Mouse (Mus musculus) limb, embryonic 14.5 days (tissue): ENCODE results near the gene Ppp1r18. TPM values are rescaled to one million over a fixed set of nuclear protein-coding genes. Genes with fewer than 3 reads are reported as not detected.
A peak's percentile ranks its signal among the peaks of the same experiment; 100 is the strongest.

Source experiments
- ATAC-seq: fragments of 200-750 bp; cut with Nextera tagmentation; 2 replicates; pipeline ENCODE4 v1.8.0; 2017; ENCODE audit warnings: low read depth, moderate number of reproducible peaks, moderate TSS enrichment; ENCODE audit not compliant: low FRiP score
- DNase-seq: peaks from one replicate; pipeline ENCODE4 v3.0.0-alpha.2; 2015; ENCODE audit warnings: low spot score
- H3K27ac ChIP-seq: fragments of 300-500 bp; sonication (generic); replicated peaks from 2 replicates; pipeline ENCODE4 v1.5.1; 2014; ENCODE audit warnings: low read depth, mild to moderate bottlenecking, low read length, moderate library complexity, mixed read lengths
- H3K27me3 ChIP-seq: fragments of 300-500 bp; sonication (generic); 2 replicates; pipeline ENCODE4 v1.6.1; 2014; ENCODE audit warnings: low read length, mixed read lengths; ENCODE audit not compliant: control insufficient read depth, insufficient read depth
- H3K36me3 ChIP-seq: fragments of 300-500 bp; sonication (generic); 2 replicates; pipeline ENCODE4 v1.6.1; 2014; ENCODE audit warnings: mild to moderate bottlenecking, low read length, moderate library complexity, mixed read lengths; ENCODE audit not compliant: control insufficient read depth, insufficient read depth
- H3K4me1 ChIP-seq: fragments of 300-500 bp; sonication (generic); 2 replicates; pipeline ENCODE4 v1.6.1; 2014; ENCODE audit warnings: antibody characterized with exemption, low read length, mixed read lengths; ENCODE audit not compliant: control insufficient read depth, insufficient read depth
- H3K4me2 ChIP-seq: fragments of 300-500 bp; sonication (generic); replicated peaks from 2 replicates; pipeline ENCODE4 v1.6.1; 2014; ENCODE audit warnings: low read depth, mild to moderate bottlenecking, low read length, moderate library complexity; ENCODE audit not compliant: severe bottlenecking
- H3K4me3 ChIP-seq: fragments of 300-500 bp; sonication (generic); replicated peaks from 2 replicates; pipeline ENCODE4 v1.5.1; 2014; ENCODE audit warnings: low read length
- H3K9ac ChIP-seq: fragments of 300-500 bp; sonication (generic); 2 replicates; pipeline ENCODE4 v1.6.1; 2014; ENCODE audit warnings: mild to moderate bottlenecking, low read depth, low read length, moderate library complexity; ENCODE audit not compliant: severe bottlenecking
- H3K9me3 ChIP-seq: fragments of 300-500 bp; sonication (generic); 2 replicates; pipeline ENCODE4 v1.6.1; 2016; ENCODE audit warnings: low read length; ENCODE audit not compliant: control insufficient read depth
- POLR2A ChIP-seq: fragments of 200-500 bp; IDR thresholded peaks from 2 replicates; pipeline ENCODE4 v1.8.0; 2012; ENCODE audit warnings: inconsistent platforms, mild to moderate bottlenecking, moderate library complexity, borderline replicate concordance; ENCODE audit not compliant: insufficient read depth, insufficient read length; ENCODE audit errors: extremely low read depth
- WGBS: fragments of 180-500 bp; shearing (Covaris S2); extraction: QIAGEN DNeasy Blood & Tissue Kit; methylation state at CpG from one replicate; pipeline ENCODE4 v1.1.7; 2014; 5-methylcytosine and 5-hydroxymethylcytosine counted together
- polyA plus RNA-seq, 2 experiments: library from polyadenylated mRNA; depleted of rRNA in 1 of 2; stranded (reverse) in 1 of 2; unstranded in 1 of 2; fragments of >200 nt; fragmentation: Nextera tagmentation in 1 of 2; extraction: Ambion mirVana in 1 of 2; gene quantifications; 2 replicates each; pipeline versions ENCODE4 v1.2.1 to v1.2.3; 2012 to 2014

Gene Ppp1r18
- polyA plus RNA-seq, 2 experiments = 26.3 to 47.2 TPM

GRCm38 (mm10) chr17:35883777-35884176 lies 18.4 kb downstream of the Ppp1r18 start:
- 95% methylated on average over 14 of the region's 14 CpGs for WGBS
- Histone ChIP-seq H3K9me3 (no peaks in the 10 kb centered on the region), H3K27me3 (no peaks in the 10 kb centered on the region), H3K4me1 (peaks cover 4% of the 10 kb centered on the region), H3K9ac (no peak overlapping the region), H3K27ac (no peak overlapping the region), H3K36me3 (peaks cover 70% of the 10 kb centered on the region), H3K4me3 (no peak overlapping the region), H3K4me2 (no peak overlapping the region)
- DNase-seq (no peak), ATAC-seq (no peak)
- no peak for TF ChIP-seq POLR2A

- DNase-seq = no peak
- H3K4me1 ChIP-seq = no peaks in the 10 kb centered on the region
- H3K36me3 ChIP-seq = peaks cover 88% of the 10 kb centered on the region
- no peak for TF ChIP-seq POLR2A
- H3K9ac ChIP-seq = no peak overlapping the region
- ATAC-seq = no peak
- no peaks in the 10 kb centered on the region for H3K9me3 ChIP-seq
- 81% methylated on average over 15 of the region's 17 CpGs for WGBS
- H3K4me3 ChIP-seq = no peak overlapping the region
- H3K4me2 ChIP-seq = no peak overlapping the region
- H3K27ac ChIP-seq = no peak overlapping the region
- H3K27me3 ChIP-seq = no peaks in the 10 kb centered on the region
Measured at GRCm38 (mm10) chr17:35887725-35888124, 22.3 kb downstream of the Ppp1r18 start.

- peak; percentile 93 for DNase-seq
- peak within 1 kb of the TSS; percentile 84 for H3K27ac ChIP-seq
- H3K4me1 ChIP-seq = 0 out of 2 replicates have a peak, but pooled peaks cover 11% of the 10 kb centered on the region
- H3K4me3 ChIP-seq = peak within 1 kb of the TSS; percentile 79
- H3K9me3 ChIP-seq = no peaks in the 10 kb centered on the region
- H3K27me3 ChIP-seq = no peaks in the 10 kb centered on the region
- no peak for TF ChIP-seq POLR2A
- peak within 1 kb of the TSS; percentile 80 for H3K9ac ChIP-seq
- peak; percentile 93 for ATAC-seq
- peak within 1 kb of the TSS; percentile 99 for H3K4me2 ChIP-seq
- WGBS = 0% methylated on average over 40 of the region's 86 CpGs
- H3K36me3 ChIP-seq = peaks cover 61% of the 10 kb centered on the region
Measured at GRCm38 (mm10) chr17:35896781-35897643, 31.6 kb downstream of the Ppp1r18 start, which contains the start of gene 2310061I04Rik. 2310061I04Rik (minus strand) TSS chr17:35897431.

- peaks cover 63% of the 10 kb centered on the region for H3K36me3 ChIP-seq
- peak overlapping the region; percentile 99 for H3K4me2 ChIP-seq
- DNase-seq = no peak
- H3K27me3 ChIP-seq = no peaks in the 10 kb centered on the region
- no peak overlapping the region for H3K27ac ChIP-seq
- peak overlapping the region; percentile 79 for H3K4me3 ChIP-seq
- WGBS = 39% methylated on average over 23 of the region's 23 CpGs
- H3K4me1 ChIP-seq = 0 out of 2 replicates have a peak, but pooled peaks cover 11% of the 10 kb centered on the region
- no peaks in the 10 kb centered on the region for H3K9me3 ChIP-seq
- peak; percentile 12 for ATAC-seq
- peak overlapping the region; percentile 80 for H3K9ac ChIP-seq
- TF ChIP-seq POLR2A = no peak
Measured at GRCm38 (mm10) chr17:35897644-35898573, 32.5 kb downstream of the Ppp1r18 start.

- DNase-seq (no peak), ATAC-seq (no peak)
- H3K4me3 ChIP-seq = no peak overlapping the region
- no peaks in the 10 kb centered on the region for H3K27me3 ChIP-seq
- H3K27ac ChIP-seq = no peak overlapping the region
- no peak for TF ChIP-seq POLR2A
- 0 out of 2 replicates have a peak, but pooled peaks cover 11% of the 10 kb centered on the region for H3K4me1 ChIP-seq
- no peak overlapping the region for H3K4me2 ChIP-seq
- no peak overlapping the region for H3K9ac ChIP-seq
- peaks cover 71% of the 10 kb centered on the region for H3K36me3 ChIP-seq
- no peaks in the 10 kb centered on the region for H3K9me3 ChIP-seq
- whole genome bisulfite sequencing = 87% methylated on average over 3 of the region's 3 CpGs
Measured at GRCm38 (mm10) chr17:35900636-35901035, 35.2 kb downstream of the Ppp1r18 start.
